Mouse (Mus musculus) kidney, postnatal 0 days (tissue): ENCODE data around the gene Awat2. TPM values are rescaled to one million over a fixed set of nuclear protein-coding genes. Genes with fewer than 3 reads are reported as not detected.

ENCODE experiments used
- ATAC-seq: fragments of 200-750 bp; cut with Nextera tagmentation; replicated peaks from 2 replicates; pipeline ENCODE4 v1.8.0; 2017; ENCODE audit warnings: low read depth, moderate number of reproducible peaks, moderate TSS enrichment, moderate library complexity; ENCODE audit not compliant: low FRiP score
- DNase-seq: peaks from one replicate; pipeline ENCODE4 v3.0.0-alpha.2; 2016; ENCODE audit warnings: low spot score
- H3K27ac ChIP-seq: fragments of 300-500 bp; sonication (generic); 2 replicates; pipeline ENCODE4 v1.5.1; 2014; ENCODE audit warnings: mild to moderate bottlenecking
- H3K27me3 ChIP-seq: fragments of 300-500 bp; sonication (generic); 2 replicates; pipeline ENCODE4 v1.6.1; 2014; ENCODE audit warnings: low read length, mixed read lengths; ENCODE audit not compliant: insufficient read depth
- H3K36me3 ChIP-seq: fragments of 300-500 bp; sonication (generic); 2 replicates; pipeline ENCODE4 v1.6.1; 2014; ENCODE audit warnings: low read length, mixed read lengths; ENCODE audit not compliant: insufficient read depth
- H3K4me1 ChIP-seq: fragments of 300-500 bp; sonication (generic); replicated peaks from 2 replicates; pipeline ENCODE4 v1.6.1; 2014; ENCODE audit warnings: antibody characterized with exemption, low read length, mixed read lengths; ENCODE audit not compliant: insufficient read depth
- H3K4me2 ChIP-seq: fragments of 300-500 bp; sonication (generic); 2 replicates; pipeline ENCODE4 v1.6.1; 2014; ENCODE audit warnings: mild to moderate bottlenecking, low read length, moderate library complexity, mixed read lengths
- H3K4me3 ChIP-seq: fragments of 300-500 bp; sonication (generic); replicated peaks from 2 replicates; pipeline ENCODE4 v1.5.1; 2014; ENCODE audit warnings: low read depth, low read length
- H3K9ac ChIP-seq: fragments of 300-500 bp; sonication (generic); 2 replicates; pipeline ENCODE4 v1.6.1; 2014; ENCODE audit warnings: low read depth, low read length
- H3K9me3 ChIP-seq: fragments of 300-500 bp; sonication (generic); replicated peaks from 2 replicates; pipeline ENCODE4 v1.6.1; 2016; ENCODE audit warnings: low read length, inconsistent platforms, mixed read lengths
- CTCF ChIP-seq: IDR thresholded peaks from 2 replicates; pipeline ENCODE4 v1.5.1; 2016; ENCODE audit warnings: antibody characterized with exemption, low read depth, mild to moderate bottlenecking, moderate library complexity
- WGBS: fragments of 180-500 bp; shearing (Covaris S2); extraction: QIAGEN DNeasy Blood & Tissue Kit; methylation state at CpG from one replicate; pipeline ENCODE4 v1.1.7; 2014; 5-methylcytosine and 5-hydroxymethylcytosine counted together
- polyA plus RNA-seq: library from polyadenylated mRNA; unstranded; fragments of >200 nt; fragmentation: Nextera tagmentation; extraction: Ambion mirVana; gene quantifications from 2 replicates; pipeline ENCODE4 v1.2.1, GENCODE M21; 2015

Gene Awat2
- polyA plus RNA-seq, 1 experiment from 2014 or later: 0.38 TPM

- H3K27me3 ChIP-seq: no peaks in the 10 kb centered on the region
- no peaks in the 10 kb centered on the region for H3K9me3 ChIP-seq
- TF ChIP-seq CTCF: no peak
- 64% methylated on average over 3 of the region's 3 CpGs for whole genome bisulfite sequencing
- no peaks in the 10 kb centered on the region for H3K4me1 ChIP-seq
- H3K27ac ChIP-seq: no peak overlapping the region
- no peak overlapping the region for H3K4me3 ChIP-seq
- ATAC-seq (no peak), DNase-seq (no peak)
- no peak overlapping the region for H3K4me2 ChIP-seq
- H3K9ac ChIP-seq: no peak overlapping the region
- H3K36me3 ChIP-seq: no peaks in the 10 kb centered on the region
These were observed 10.2 kb downstream of the Awat2 start for GRCm38 (mm10) chrX:100432311-100432710.

- H3K4me3 ChIP-seq: no peak within 1 kb of the TSS
- H3K4me2 ChIP-seq: no peak within 1 kb of the TSS
- no peak within 1 kb of the TSS for H3K9ac ChIP-seq
- no peaks in the 10 kb centered on the region for H3K9me3 ChIP-seq
- ATAC-seq (no peak), DNase-seq (no peak)
- WGBS: 90% methylated on average over 21 of the region's 21 CpGs
- TF ChIP-seq CTCF: no peak
- H3K27ac ChIP-seq: no peak within 1 kb of the TSS
- H3K4me1 ChIP-seq: no peaks in the 10 kb centered on the region
- no peaks in the 10 kb centered on the region for H3K27me3 ChIP-seq
- H3K36me3 ChIP-seq: no peaks in the 10 kb centered on the region
These were observed 13.8 kb downstream of the Awat2 start, which contains the start of gene Otud6a for GRCm38 (mm10) chrX:100428693-100429092. TSS of gene Otud6a (plus strand) at chrX:100429013.

GRCm38 (mm10) chrX:100409245-100409644 is 33.3 kb downstream of the Awat2 start:
- no peak for ATAC-seq
- Histone ChIP-seq H3K27ac (no peak overlapping the region), H3K9ac (no peak overlapping the region), H3K9me3 (no peaks in the 10 kb centered on the region), H3K27me3 (no peaks in the 10 kb centered on the region), H3K4me2 (no peak overlapping the region), H3K4me3 (no peak overlapping the region), H3K4me1 (no peaks in the 10 kb centered on the region), H3K36me3 (no peaks in the 10 kb centered on the region)
- TF ChIP-seq CTCF: no peak
- WGBS: 56% methylated on average over 1 of the region's 1 CpGs
- DNase-seq: no peak

- 78% methylated on average over 5 of the region's 5 CpGs for WGBS
These were observed 40.9 kb downstream of the Awat2 start for GRCm38 (mm10) chrX:100401657-100402056.

GRCm38 (mm10) chrX:100400900-100401299 is 41.6 kb downstream of the Awat2 start:
- DNase-seq (no peak), ATAC-seq (no peak)
- no peaks in the 10 kb centered on the region for H3K27me3 ChIP-seq
- no peaks in the 10 kb centered on the region for H3K36me3 ChIP-seq
- no peak overlapping the region for H3K4me2 ChIP-seq
- no peak overlapping the region for H3K27ac ChIP-seq
- H3K9ac ChIP-seq: no peak overlapping the region
- no peak overlapping the region for H3K4me3 ChIP-seq
- no peaks in the 10 kb centered on the region for H3K9me3 ChIP-seq
- no peaks in the 10 kb centered on the region for H3K4me1 ChIP-seq
- TF ChIP-seq CTCF: no peak

More at GRCm38 (mm10) chrX:100401657-100402056, 40.9 kb downstream of the Awat2 start:
- Histone ChIP-seq H3K27me3 (no peaks in the 10 kb centered on the region), H3K4me1 (no peaks in the 10 kb centered on the region), H3K4me3 (no peak overlapping the region), H3K36me3 (no peaks in the 10 kb centered on the region), H3K4me2 (no peak overlapping the region), H3K9me3 (no peaks in the 10 kb centered on the region), H3K9ac (no peak overlapping the region), H3K27ac (no peak overlapping the region)
- ATAC-seq: no peak
- DNase-seq: no peak
- no peak for TF ChIP-seq CTCF

- Histone ChIP-seq H3K27me3 (no peaks in the 10 kb centered on the region), H3K9ac (no peak overlapping the region), H3K27ac (no peak overlapping the region), H3K4me1 (no peaks in the 10 kb centered on the region), H3K36me3 (no peaks in the 10 kb centered on the region), H3K4me2 (no peak overlapping the region), H3K9me3 (no peaks in the 10 kb centered on the region), H3K4me3 (no peak overlapping the region)
- ATAC-seq (no peak), DNase-seq (no peak)
- TF ChIP-seq CTCF: peak; percentile 44
- WGBS: 85% methylated on average over 8 of the region's 8 CpGs
These were observed 47.5 kb downstream of the Awat2 start for GRCm38 (mm10) chrX:100395026-100395425.

- H3K9me3 ChIP-seq: no peaks in the 10 kb centered on the region
- H3K4me3 ChIP-seq: no peak overlapping the region
- DNase-seq (peak; percentile 2), ATAC-seq (no peak)
- no peak overlapping the region for H3K9ac ChIP-seq
- 57% methylated on average over 7 of the region's 7 CpGs for WGBS
- no peak overlapping the region for H3K4me2 ChIP-seq
- H3K27me3 ChIP-seq: no peaks in the 10 kb centered on the region
- no peak overlapping the region for H3K27ac ChIP-seq
- TF ChIP-seq CTCF: no peak
- no peaks in the 10 kb centered on the region for H3K4me1 ChIP-seq
- no peaks in the 10 kb centered on the region for H3K36me3 ChIP-seq
These were observed 48.2 kb downstream of the Awat2 start for GRCm38 (mm10) chrX:100394223-100394861.
